ENCODE assay signal across 19 mouse cellular contexts in the genomic region with DNA sequence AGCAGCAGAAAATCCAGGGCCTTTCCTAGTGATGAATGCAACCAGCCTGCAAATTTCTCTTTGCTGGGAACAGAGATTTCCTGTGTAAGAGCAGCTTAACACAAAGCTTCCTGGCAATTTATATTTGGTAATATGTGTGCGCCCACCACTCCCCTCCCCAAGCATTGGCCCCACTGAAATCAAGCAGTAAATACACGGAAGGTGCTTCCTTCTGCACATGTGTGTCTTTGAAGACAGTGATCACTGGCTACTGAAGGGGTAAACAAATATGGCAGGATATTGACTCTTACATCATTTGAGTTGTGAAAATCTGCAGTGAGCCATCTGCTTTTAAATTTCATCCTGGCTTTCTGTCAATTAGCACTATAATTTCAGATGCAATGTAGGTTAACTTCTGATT.
"Had no signal": no experiment of that assay in that cellular context is flagged by ENCODE, and none has a peak within 500 bp of the region (broad histone marks: within the 10 kb centered on the region; RNA-seq: fewer than 3 reads in every experiment).

No protein-coding gene starts in this region.

- H3K9ac ChIP-seq: lung, embryonic 14.5 days; midbrain, embryonic 12.5 days; neural tube, embryonic 13.5 days; neural tube, embryonic 15.5 days had no signal

- H3K36me3 ChIP-seq: midbrain, embryonic 10.5 days; midbrain, embryonic 12.5 days; neural tube, embryonic 13.5 days; neural tube, embryonic 15.5 days had no signal

- H3K9me3 ChIP-seq: midbrain, embryonic 10.5 days; midbrain, embryonic 12.5 days; neural tube, embryonic 13.5 days; neural tube, embryonic 15.5 days had no signal

- H3K4me1 ChIP-seq: midbrain, embryonic 10.5 days; midbrain, embryonic 12.5 days; neural tube, embryonic 13.5 days; neural tube, embryonic 15.5 days had no signal

- ATAC-seq: midbrain, embryonic 16.5 days had no signal

- H3K4me3 ChIP-seq: midbrain, embryonic 10.5 days; midbrain, embryonic 12.5 days; myocyte; neural tube, embryonic 13.5 days; neural tube, embryonic 15.5 days had no signal

- H3K27ac ChIP-seq: midbrain, embryonic 10.5 days; midbrain, embryonic 12.5 days; neural tube, embryonic 13.5 days; neural tube, embryonic 15.5 days had no signal

- H3K4me2 ChIP-seq: lung, embryonic 14.5 days; midbrain, embryonic 12.5 days; neural tube, embryonic 13.5 days; neural tube, embryonic 15.5 days had no signal

- DNase-seq: lung, adult 18-20 months; lung, embryonic 14.5 days; lung, postnatal 10 days; lung, postnatal 4 days; midbrain, embryonic 14.5 days; retina, postnatal 1 day; right cerebral cortex, adult 18-20 months; right cerebral cortex, postnatal 25 days; right cerebral cortex, postnatal 4 days; spleen, adult 18-20 months; thymus, adult 18-20 months; thymus, postnatal 14 days; thymus, postnatal 4 days had no signal

- H3K27me3 ChIP-seq: midbrain, embryonic 12.5 days; neural tube, embryonic 13.5 days; neural tube, embryonic 15.5 days had no signal
